Mouse (Mus musculus) E14TG2a.4 (cell line): ENCODE results near the gene Gstm4.

Source experiments
- H3K27me3 ChIP-seq: 2 replicates; pipeline ENCODE4 v1.6.1; 2014; ENCODE audit warnings: low read length, control low read depth; ENCODE audit not compliant: insufficient read depth
- H3K36me3 ChIP-seq: 2 replicates; pipeline ENCODE4 v1.6.1; 2014; ENCODE audit warnings: low read length, control low read depth; ENCODE audit not compliant: insufficient read depth
- H3K4me1 ChIP-seq: replicated peaks from 2 replicates; pipeline ENCODE4 v1.6.1; 2014; ENCODE audit warnings: low read depth, low read length, control low read depth
- H3K4me3 ChIP-seq: replicated peaks from 2 replicates; pipeline ENCODE4 v1.5.1; 2014; ENCODE audit warnings: mild to moderate bottlenecking, low read length
- H3K9me3 ChIP-seq: 2 replicates; pipeline ENCODE4 v1.6.1; 2014; ENCODE audit warnings: low read length, control low read depth
- CTCF ChIP-seq: conservative IDR thresholded peaks from 2 replicates; pipeline ENCODE4 v1.5.1; 2014; ENCODE audit warnings: low read length
- NANOG ChIP-seq: IDR thresholded peaks from 2 replicates; pipeline ENCODE4 v1.6.1; 2014; ENCODE audit warnings: borderline replicate concordance, low read length, mixed read lengths
- POU5F1 ChIP-seq: IDR thresholded peaks from 2 replicates; pipeline ENCODE4 v1.6.1; 2014; ENCODE audit warnings: low read length, borderline replicate concordance

Gstm4 gene

DNA sequence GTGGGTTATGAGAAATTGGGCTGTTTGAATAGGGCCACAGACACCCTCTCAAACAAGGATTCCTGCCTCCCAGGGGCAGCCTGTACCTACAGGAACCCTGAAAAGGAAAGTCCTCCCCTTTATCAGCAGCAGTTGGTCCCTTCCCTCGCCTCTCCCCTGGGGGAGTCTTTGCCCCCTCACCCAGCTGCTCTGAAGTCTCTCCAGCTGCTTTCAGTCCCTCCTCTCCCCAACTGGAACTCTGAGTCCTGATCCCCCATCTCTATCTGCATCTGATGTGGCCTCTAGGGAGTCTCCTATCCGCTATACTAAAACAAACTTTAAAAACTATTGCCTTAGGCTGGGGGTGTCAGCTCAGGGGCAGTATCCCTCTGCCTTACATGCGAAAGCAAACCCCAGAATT is 42.6 kb upstream of the Gstm4 start:
- Histone ChIP-seq H3K4me3 (peak overlapping the region; percentile 95), H3K4me1 (peaks cover 82% of the 10 kb centered on the region), H3K9me3 (no peaks in the 10 kb centered on the region), H3K36me3 (peaks cover 14% of the 10 kb centered on the region; the same call in 1 of the 2 replicates), H3K27me3 (peaks cover 3% of the 10 kb centered on the region; the same call in 1 of the 2 replicates)
- TF ChIP-seq CTCF (no peak), POU5F1 (no peak), NANOG (no peak)

DNA sequence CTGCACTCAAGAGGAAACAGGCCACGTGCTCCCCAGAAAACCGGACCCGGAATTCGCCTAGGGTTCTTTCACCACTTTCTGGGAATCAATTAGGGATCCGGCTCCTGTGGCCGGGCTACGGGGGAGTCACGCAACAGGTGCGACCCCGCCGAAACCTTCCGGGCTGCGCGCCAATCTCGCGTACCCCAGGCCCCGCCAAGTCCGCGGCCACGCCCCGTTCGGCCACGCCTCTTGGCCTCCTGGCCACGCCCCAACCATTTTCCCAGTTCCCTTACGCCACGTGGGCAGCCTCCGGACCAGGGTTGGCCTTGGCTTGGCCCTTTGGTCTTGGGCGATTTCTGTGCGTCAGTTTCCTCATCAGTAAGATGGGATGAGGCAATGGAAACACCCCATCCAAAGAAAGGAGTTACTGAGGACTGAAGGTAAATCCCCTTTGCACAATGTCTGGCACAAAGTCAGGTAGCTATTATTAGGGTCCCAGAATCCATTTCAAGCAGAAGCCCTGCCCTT is 41.8 kb upstream of the Gstm4 start, which contains the start of gene Ampd2:
Gene Ampd2, minus strand, starts transcription at position 182 of the 510 bp plus-strand sequence.
- H3K9me3 ChIP-seq, result no peaks in the 10 kb centered on the region
- H3K4me1 ChIP-seq, result peaks cover 86% of the 10 kb centered on the region
- H3K27me3 ChIP-seq, result no peaks in the 10 kb centered on the region
- no peak for TF ChIP-seq NANOG
- TF ChIP-seq CTCF, result no peak
- no peak for TF ChIP-seq POU5F1
- peaks cover 14% of the 10 kb centered on the region for H3K36me3 ChIP-seq
- H3K4me3 ChIP-seq, result peak within 1 kb of the TSS; percentile 95

DNA sequence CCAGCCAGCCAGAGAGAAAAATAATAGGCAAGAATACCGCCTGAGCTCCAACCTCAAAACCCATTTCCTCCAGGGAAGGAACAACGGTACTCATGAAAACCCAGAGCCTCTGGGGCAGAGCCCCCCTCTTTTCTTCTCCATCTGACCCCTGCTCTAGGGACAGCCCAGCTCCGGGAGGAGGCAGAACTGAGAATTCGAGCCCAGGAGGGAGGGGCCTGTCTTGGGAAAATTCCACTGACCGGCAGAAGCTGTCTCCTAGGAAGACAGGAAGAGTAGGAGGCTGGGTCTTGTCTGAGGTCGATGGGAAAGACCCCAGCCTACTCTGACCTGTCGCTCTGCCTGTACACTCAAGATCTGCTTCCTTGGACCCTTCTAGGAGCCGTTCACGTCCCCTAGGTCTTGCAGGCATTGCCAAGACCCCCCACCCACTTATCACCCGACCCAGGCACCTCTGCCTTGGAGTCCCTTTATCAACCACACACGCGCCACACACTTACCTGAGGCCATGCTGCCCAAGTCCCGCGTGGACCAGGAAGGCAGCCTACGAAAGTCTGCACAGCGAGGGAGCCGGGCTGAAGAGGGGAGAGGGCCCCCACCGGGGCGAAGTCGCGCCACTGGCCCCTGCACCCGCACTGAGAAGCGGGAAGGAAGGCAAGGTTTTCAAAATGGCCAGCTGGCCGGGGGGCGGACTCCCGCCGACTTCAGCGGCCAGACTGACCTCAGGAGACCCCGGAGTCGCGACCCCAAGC is 41.2 kb upstream of the Gstm4 start:
- TF ChIP-seq CTCF, result no peak
- TF ChIP-seq POU5F1, result no peak
- no peak for TF ChIP-seq NANOG
- peaks cover 90% of the 10 kb centered on the region for H3K4me1 ChIP-seq
- H3K27me3 ChIP-seq, result no peaks in the 10 kb centered on the region
- H3K36me3 ChIP-seq, result peaks cover 17% of the 10 kb centered on the region
- H3K9me3 ChIP-seq, result no peaks in the 10 kb centered on the region
- peak overlapping the region; percentile 95 for H3K4me3 ChIP-seq

DNA sequence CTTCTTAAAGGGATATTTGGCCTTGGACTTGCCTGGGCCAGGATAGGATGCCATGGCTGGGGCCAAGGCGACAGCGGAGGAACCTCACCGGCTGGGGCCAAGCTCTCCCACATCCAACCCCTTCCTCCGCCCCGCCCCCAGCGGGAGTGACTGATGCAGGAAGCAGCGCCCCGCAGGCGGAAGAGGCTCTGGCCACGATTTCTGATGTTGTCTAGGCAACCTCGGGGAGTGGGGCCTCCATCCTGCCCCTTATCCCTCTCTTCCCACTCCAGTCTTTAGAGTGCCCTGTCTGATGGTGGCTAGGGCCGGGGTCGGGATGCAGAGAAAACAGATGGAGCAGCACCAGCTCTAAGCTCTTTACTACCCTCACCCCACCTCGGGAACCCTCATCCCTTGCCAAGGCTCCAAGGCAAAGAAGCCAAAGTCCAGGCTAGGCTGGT is 40.6 kb upstream of the Gstm4 start:
- no peaks in the 10 kb centered on the region for H3K9me3 ChIP-seq
- peak overlapping the region; percentile 95 for H3K4me3 ChIP-seq
- H3K4me1 ChIP-seq, result peaks cover 88% of the 10 kb centered on the region
- TF ChIP-seq NANOG (no peak), POU5F1 (no peak), CTCF (no peak)
- H3K27me3 ChIP-seq, result no peaks in the 10 kb centered on the region
- peaks cover 23% of the 10 kb centered on the region for H3K36me3 ChIP-seq

DNA sequence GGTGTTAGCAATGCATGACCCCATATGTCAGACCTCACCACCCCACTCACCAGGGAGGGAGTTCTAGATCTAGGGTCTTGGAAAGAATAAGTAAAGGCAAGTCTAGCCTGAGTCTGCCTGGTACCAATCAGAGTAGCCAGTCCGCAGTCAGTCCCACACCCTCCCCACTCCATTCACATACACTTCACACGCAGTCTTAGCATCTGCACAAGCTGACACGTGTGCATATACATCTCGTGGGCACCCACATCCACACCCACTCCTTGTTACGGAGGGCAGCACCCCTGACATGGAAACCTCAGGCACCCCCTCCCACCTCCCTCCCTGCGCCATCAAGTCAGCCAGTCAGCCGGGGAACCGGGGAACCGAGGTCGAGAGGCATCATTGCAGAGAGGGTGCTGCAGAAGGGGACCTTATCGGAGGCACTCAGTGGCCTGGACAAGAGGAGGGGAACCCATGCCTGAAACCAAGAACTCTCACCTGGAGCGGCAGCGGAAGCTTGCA is 40.1 kb upstream of the Gstm4 start:
- Histone ChIP-seq H3K4me3 (peak overlapping the region; percentile 95), H3K4me1 (peaks cover 84% of the 10 kb centered on the region), H3K36me3 (peaks cover 28% of the 10 kb centered on the region), H3K9me3 (no peaks in the 10 kb centered on the region), H3K27me3 (no peaks in the 10 kb centered on the region)
- TF ChIP-seq NANOG, result no peak
- TF ChIP-seq CTCF, result no peak
- TF ChIP-seq POU5F1, result no peak

DNA sequence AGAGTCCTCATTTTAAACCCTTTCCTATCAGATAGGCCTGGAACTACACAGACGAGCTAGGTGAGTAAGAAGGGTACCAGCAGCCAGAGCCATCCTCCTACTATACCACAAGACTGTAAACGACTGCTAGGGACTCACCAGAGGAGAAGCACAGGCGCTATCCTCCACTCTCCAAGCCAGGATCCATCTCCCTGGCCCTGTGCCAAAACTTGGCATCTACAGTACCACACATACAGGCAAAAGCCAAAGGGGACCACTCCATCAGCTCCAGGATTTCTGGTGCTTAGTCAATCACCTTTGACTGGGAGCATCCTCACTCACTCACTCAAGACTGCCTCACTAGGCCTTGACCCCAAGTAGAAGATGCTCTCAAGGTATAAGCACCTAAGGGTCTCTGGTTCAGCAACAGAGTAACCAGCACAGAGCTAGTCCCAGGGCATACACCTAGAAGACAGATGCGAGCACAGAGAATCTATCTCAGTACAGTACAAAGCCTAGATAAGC is 39.3 kb upstream of the Gstm4 start:
- no peaks in the 10 kb centered on the region for H3K27me3 ChIP-seq

DNA sequence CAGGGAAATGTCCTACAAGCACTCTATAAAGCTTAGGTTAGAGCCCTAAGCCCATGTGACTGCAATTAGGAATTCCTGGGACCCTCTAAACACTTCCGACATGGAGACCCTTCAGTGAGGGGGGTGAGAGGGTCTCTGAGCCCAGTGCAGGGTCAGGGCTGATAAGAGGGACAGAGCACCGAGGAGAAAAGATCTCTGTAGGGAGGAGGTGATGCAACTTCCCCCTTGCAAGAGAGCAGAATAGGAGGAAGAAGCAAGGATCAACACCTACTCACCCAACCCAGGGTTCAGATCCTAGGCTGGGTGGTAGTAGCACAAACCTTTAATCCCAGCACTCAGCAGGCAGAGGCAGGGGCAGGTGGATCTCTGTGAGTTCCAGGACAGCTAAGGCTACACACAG is 38.5 kb upstream of the Gstm4 start:
- no peak for TF ChIP-seq POU5F1
- TF ChIP-seq CTCF, result no peak
- TF ChIP-seq NANOG, result no peak

More for the DNA sequence above, 39.3 kb upstream of the Gstm4 start:
- no peak overlapping the region for H3K4me3 ChIP-seq
- H3K4me1 ChIP-seq, result peaks cover 84% of the 10 kb centered on the region
- H3K9me3 ChIP-seq, result no peaks in the 10 kb centered on the region
- no peak for TF ChIP-seq CTCF
- TF ChIP-seq POU5F1, result no peak
- no peak for TF ChIP-seq NANOG
- H3K36me3 ChIP-seq, result peaks cover 36% of the 10 kb centered on the region

DNA sequence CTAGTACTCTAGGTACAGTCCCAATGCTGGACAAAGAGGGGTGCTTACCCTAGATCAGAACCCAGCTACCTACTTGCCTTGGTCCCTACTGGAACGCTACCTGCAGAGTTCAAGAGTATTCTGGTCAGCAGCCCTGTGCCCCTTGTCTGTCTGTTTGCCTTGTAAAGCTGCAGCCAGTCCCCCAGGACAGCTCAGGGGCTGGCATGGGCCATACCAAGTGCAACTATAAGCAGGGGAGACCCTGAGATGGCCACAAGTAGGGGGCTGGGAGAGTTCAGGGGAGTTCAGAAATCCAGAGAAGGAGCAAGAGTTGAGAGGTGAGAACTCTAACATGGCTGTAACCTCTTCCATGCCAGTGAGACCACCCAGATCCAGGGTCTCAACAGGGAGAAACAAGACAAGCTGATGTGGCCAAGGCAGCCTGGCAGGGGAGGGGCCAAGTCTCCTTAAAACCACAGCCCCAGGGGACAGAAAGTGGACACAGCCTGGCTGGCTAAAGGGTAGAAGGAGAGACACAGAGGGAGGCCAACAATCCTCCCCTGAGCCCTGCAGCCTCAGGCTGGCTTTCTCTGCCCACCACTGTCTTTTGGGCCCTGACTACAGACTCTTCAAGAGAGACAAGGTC is 37.7 kb upstream of the Gstm4 start:
- H3K36me3 ChIP-seq, result peaks cover 51% of the 10 kb centered on the region
- H3K9me3 ChIP-seq, result no peaks in the 10 kb centered on the region
- no peaks in the 10 kb centered on the region for H3K27me3 ChIP-seq
- H3K4me1 ChIP-seq, result peaks cover 69% of the 10 kb centered on the region
- no peak for TF ChIP-seq CTCF
- TF ChIP-seq POU5F1, result no peak
- TF ChIP-seq NANOG, result no peak
- H3K4me3 ChIP-seq, result no peak overlapping the region

More for the DNA sequence above, 38.5 kb upstream of the Gstm4 start:
- H3K9me3 ChIP-seq, result no peaks in the 10 kb centered on the region
- H3K4me1 ChIP-seq, result peaks cover 77% of the 10 kb centered on the region
- H3K4me3 ChIP-seq, result no peak overlapping the region
- peaks cover 43% of the 10 kb centered on the region for H3K36me3 ChIP-seq
- no peaks in the 10 kb centered on the region for H3K27me3 ChIP-seq
